ENCODE assay signal across 18 mouse cellular contexts in genomic region chr11:101950021-101950420, GRCm38 (mm10). TPM values are rescaled to one million over a fixed set of nuclear protein-coding genes. Genes with fewer than 3 reads are reported as not detected.
DNase-seq lines count a peak whose midpoint lies in the region; ATAC-seq and TF ChIP-seq lines count a peak whose summit lies in the region.
"Had no signal": no experiment of that assay in that cellular context is flagged by ENCODE, and none has a peak within 500 bp of the region (broad histone marks: within the 10 kb centered on the region; RNA-seq: fewer than 3 reads in every experiment).

No protein-coding gene starts in this region.

- intact Hi-C loops in gastrocnemius, adult 2 months (cut with DNase I) = no loop called here

- DNase-seq in cerebellum, postnatal 14 days = peak; percentile 28 to 48
- DNase-seq in cerebellum, adult 9-10 months = no peak
- DNase-seq in gastrocnemius, adult 2 months = peak; percentile 52
- DNase-seq in gastrocnemius, adult 8-10 months (ENCODE audit: low spot score in 2 of 2) = no peak
- DNase-seq in brain, adult 2 months (ENCODE audit: low read depth, low spot score) = peak; percentile 31
- DNase-seq: adrenal gland, adult 2 months; adrenal gland, postnatal 10 days; adrenal gland, postnatal 25 days; cerebellum, adult 11-12 months; forebrain, postnatal 0 days had no signal

- no peak for TF ChIP-seq CTCF in gastrocnemius, adult 2 months (IDR thresholded peaks at IDR 0.05)

- H3K4me3 ChIP-seq in gastrocnemius, adult 2 months = no peak overlapping the region
- H3K4me3 ChIP-seq: embryonic facial prominence, embryonic 10.5 days; embryonic facial prominence, embryonic 12.5 days; forebrain, embryonic 13.5 days; forebrain, embryonic 15.5 days had no signal

- H3K27ac ChIP-seq in gastrocnemius, adult 2 months = no peak overlapping the region
- H3K27ac ChIP-seq: embryonic facial prominence, embryonic 10.5 days; embryonic facial prominence, embryonic 12.5 days; forebrain, embryonic 13.5 days; forebrain, embryonic 15.5 days had no signal

- ATAC-seq in frontal cortex, adult (ENCODE audit: low TSS enrichment) = no peak
- ATAC-seq: forebrain, embryonic 13.5 days; forebrain, embryonic 15.5 days; forebrain, postnatal 0 days had no signal

RNA-seq across cellular contexts. Expression of gene Sost, which starts 16.8 kb away (rescaled TPM):
- not detected for total RNA-seq in gastrocnemius, adult 2 months (2021)
- not detected for total RNA-seq in gastrocnemius, adult 8-10 months (2022)
- total RNA-seq: adrenal gland, adult 2 months; adrenal gland, postnatal 25 days; ES-E14; forebrain, postnatal 0 days; MEL had no signal

RNA-seq across cellular contexts. Expression of gene Cfap97d1, which starts 34.1 kb away (rescaled TPM):
- not detected for total RNA-seq in gastrocnemius, adult 2 months (2021)
- total RNA-seq in gastrocnemius, adult 8-10 months (2022) = not detected
- total RNA-seq: adrenal gland, adult 2 months; adrenal gland, postnatal 10 days; adrenal gland, postnatal 25 days; adrenal gland, postnatal 4 days; ES-E14; forebrain, postnatal 0 days; MEL had no signal

RNA-seq across cellular contexts. Expression of gene Dusp3, which starts 36.8 kb away (rescaled TPM):
- 100 to 1,000 TPM; 123 to 129 TPM for total RNA-seq in gastrocnemius, adult 2 months (2021)
- total RNA-seq in gastrocnemius, adult 8-10 months (2022) = 100 to 1,000 TPM; 134 to 209 (median 172) TPM

RNA-seq across cellular contexts. Expression of gene Meox1, which starts 55.8 kb away (rescaled TPM):
- 1 to 10 TPM; 1.1 to 4.7 TPM for total RNA-seq in gastrocnemius, adult 2 months (2021)
- total RNA-seq in gastrocnemius, adult 8-10 months (2022) = 1 to 10 TPM; 1.1 to 2.4 (median 1.8) TPM
- total RNA-seq: MEL had no signal

Comparison
In these comparisons a context has a peak if more than half of its experiments do, and no peak if none do; other contexts are left out.
1. DNase-seq: peak in cerebellum, postnatal 14 days (2 of 2), gastrocnemius, adult 2 months (single experiment) and brain, adult 2 months (single experiment); none in cerebellum, adult 9-10 months (single experiment) and gastrocnemius, adult 8-10 months (0 of 2).